Mouse (Mus musculus) brain, embryonic 14.5 days (tissue): ENCODE measurements at regions not wholly inside any gene's neighbourhood (a gene's known extent, or its start where the extent isn't known, plus 50 kb on each side); places are given as distances from the start of the nearest gene placed in this dataset.

Experiments used
- DNase-seq: peaks from one replicate; pipeline ENCODE4 v3.0.0-alpha.2; 2011; ENCODE audit warnings: low read depth
- CTCF ChIP-seq: fragments of 200-500 bp; IDR thresholded peaks from 2 replicates; pipeline ENCODE4 v1.5.1; 2012; ENCODE audit warnings: inconsistent platforms, mild to moderate bottlenecking, moderate library complexity, borderline replicate concordance; ENCODE audit not compliant: insufficient read depth, insufficient read length; ENCODE audit errors: extremely low read depth
- POLR2A ChIP-seq: fragments of 200-500 bp; IDR thresholded peaks from 2 replicates; pipeline ENCODE4 v1.6.1; 2012; ENCODE audit warnings: mild to moderate bottlenecking, inconsistent platforms, borderline replicate concordance; ENCODE audit not compliant: poor library complexity, insufficient read depth, insufficient read length, severe bottlenecking; ENCODE audit errors: extremely low read depth

GRCm38 (mm10) chr15:31087607-31088006 is 136.5 kb upstream of the Dap start:
- peak; percentile 83 for DNase-seq
- TF ChIP-seq CTCF (no peak), POLR2A (no peak)

- TF ChIP-seq CTCF, result no peak
- TF ChIP-seq POLR2A, result no peak
- peak; percentile 90 for DNase-seq
Observed at GRCm38 (mm10) chr15:31091916-31092570, 132.1 kb upstream of the Dap start.

- no peak for TF ChIP-seq CTCF
- DNase-seq, result no peak
Observed at GRCm38 (mm10) chr15:31096206-31096605, 127.9 kb upstream of the Dap start.

- TF ChIP-seq CTCF, result no peak
- no peak for TF ChIP-seq POLR2A
- peak; percentile 40 for DNase-seq
Observed at GRCm38 (mm10) chr15:31097301-31097700, 126.8 kb upstream of the Dap start.

- TF ChIP-seq CTCF, result no peak
- TF ChIP-seq POLR2A, result no peak
- no peak for DNase-seq
Observed at GRCm38 (mm10) chr15:31104743-31105142, 119.4 kb upstream of the Dap start.

- TF ChIP-seq POLR2A (no peak), CTCF (no peak)
- peak; percentile 38 for DNase-seq
Observed at GRCm38 (mm10) chr15:31106907-31107306, 117.2 kb upstream of the Dap start.

GRCm38 (mm10) chr15:31113216-31113615 is 110.9 kb upstream of the Dap start:
- TF ChIP-seq CTCF (no peak), POLR2A (no peak)
- DNase-seq, result no peak

- DNase-seq, result no peak
Observed at GRCm38 (mm10) chr15:31117338-31117737, 106.8 kb upstream of the Dap start.

GRCm38 (mm10) chr15:31120147-31120546 is 104.0 kb upstream of the Dap start:
- DNase-seq, result peak; percentile 63
- TF ChIP-seq POLR2A (no peak), CTCF (no peak)

More at GRCm38 (mm10) chr15:31117338-31117737, 106.8 kb upstream of the Dap start:
- TF ChIP-seq CTCF, result no peak
- no peak for TF ChIP-seq POLR2A

GRCm38 (mm10) chr15:31125784-31126183 is 98.3 kb upstream of the Dap start:
- DNase-seq, result no peak
- TF ChIP-seq CTCF, result no peak
- no peak for TF ChIP-seq POLR2A

- no peak for DNase-seq
- TF ChIP-seq POLR2A, result no peak
- TF ChIP-seq CTCF, result no peak
Observed at GRCm38 (mm10) chr15:31126999-31127398, 97.1 kb upstream of the Dap start.

- peak; percentile 60 for DNase-seq
- TF ChIP-seq CTCF (no peak), POLR2A (no peak)
Observed at GRCm38 (mm10) chr15:31134891-31135290, 89.2 kb upstream of the Dap start.

- DNase-seq, result no peak
- TF ChIP-seq CTCF, result no peak
- no peak for TF ChIP-seq POLR2A
Observed at GRCm38 (mm10) chr15:31138637-31139036, 85.5 kb upstream of the Dap start.

- TF ChIP-seq POLR2A, result no peak
- no peak for TF ChIP-seq CTCF
- peak; percentile 40 for DNase-seq
Observed at GRCm38 (mm10) chr15:31141750-31142149, 82.4 kb upstream of the Dap start.

- TF ChIP-seq CTCF (no peak), POLR2A (no peak)
- DNase-seq, result peak; percentile 63
Observed at GRCm38 (mm10) chr15:31148251-31149145, 75.6 kb upstream of the Dap start.
